In the genomic region with DNA sequence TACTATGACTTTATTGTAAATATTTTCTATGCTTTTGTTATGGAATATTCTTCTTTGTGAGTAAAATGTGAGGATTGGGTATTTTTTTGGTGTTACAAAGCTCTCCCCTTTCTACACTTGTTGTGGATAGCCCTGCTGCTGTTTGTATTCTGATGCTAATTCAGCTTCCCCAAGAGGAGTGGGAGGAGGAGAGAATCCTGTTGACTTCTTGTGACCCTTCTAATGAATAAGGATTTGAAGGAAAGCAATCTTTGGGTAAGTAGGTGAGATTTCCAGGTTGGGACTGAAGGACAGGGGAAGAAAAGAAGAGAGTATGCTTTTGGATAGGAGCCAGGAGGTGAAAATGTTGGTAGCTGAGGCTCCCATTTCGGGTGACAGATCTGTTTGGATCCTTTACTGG, we compare ENCODE assay signal across 30 mouse cellular contexts. TPM values are rescaled to one million over a fixed set of nuclear protein-coding genes. Genes with fewer than 3 reads are reported as not detected.
"Had no signal": no experiment of that assay in that cellular context is flagged by ENCODE, and none has a peak within 500 bp of the region (broad histone marks: within the 10 kb centered on the region; RNA-seq: fewer than 3 reads in every experiment).

No protein-coding gene starts in this region.

- H3K9ac ChIP-seq: embryonic facial prominence, embryonic 12.5 days; embryonic facial prominence, embryonic 13.5 days; embryonic facial prominence, embryonic 15.5 days; forebrain, embryonic 12.5 days; forebrain, embryonic 13.5 days; forebrain, embryonic 15.5 days; forebrain, postnatal 0 days had no signal

- ATAC-seq: forebrain, embryonic 13.5 days; forebrain, embryonic 14.5 days; forebrain, embryonic 15.5 days; forebrain, embryonic 16.5 days; forebrain, postnatal 0 days had no signal

- H3K4me1 ChIP-seq: embryonic facial prominence, embryonic 10.5 days; embryonic facial prominence, embryonic 12.5 days; embryonic facial prominence, embryonic 13.5 days; embryonic facial prominence, embryonic 15.5 days; forebrain, embryonic 10.5 days; forebrain, embryonic 12.5 days; forebrain, embryonic 13.5 days; forebrain, embryonic 15.5 days; heart, embryonic 10.5 days had no signal

- H3K27me3 ChIP-seq: embryonic facial prominence, embryonic 12.5 days; embryonic facial prominence, embryonic 13.5 days; embryonic facial prominence, embryonic 15.5 days; forebrain, embryonic 12.5 days; forebrain, embryonic 13.5 days; forebrain, embryonic 15.5 days had no signal

- H3K36me3 ChIP-seq: embryonic facial prominence, embryonic 10.5 days; embryonic facial prominence, embryonic 12.5 days; embryonic facial prominence, embryonic 13.5 days; embryonic facial prominence, embryonic 15.5 days; forebrain, embryonic 10.5 days; forebrain, embryonic 12.5 days; forebrain, embryonic 15.5 days; heart, embryonic 10.5 days had no signal

- H3K4me2 ChIP-seq: embryonic facial prominence, embryonic 12.5 days; embryonic facial prominence, embryonic 13.5 days; embryonic facial prominence, embryonic 15.5 days; forebrain, embryonic 12.5 days; forebrain, embryonic 13.5 days; forebrain, embryonic 15.5 days had no signal

- H3K27ac ChIP-seq: embryonic facial prominence, embryonic 10.5 days; embryonic facial prominence, embryonic 12.5 days; embryonic facial prominence, embryonic 13.5 days; embryonic facial prominence, embryonic 15.5 days; forebrain, embryonic 10.5 days; forebrain, embryonic 12.5 days; forebrain, embryonic 13.5 days; forebrain, embryonic 15.5 days; gastrocnemius, adult 2 months; heart, adult 2 months; heart, embryonic 10.5 days had no signal

- H3K4me3 ChIP-seq: embryonic facial prominence, embryonic 10.5 days; embryonic facial prominence, embryonic 12.5 days; embryonic facial prominence, embryonic 13.5 days; embryonic facial prominence, embryonic 15.5 days; erythroblast, embryonic 14.5 days; forebrain, embryonic 10.5 days; forebrain, embryonic 12.5 days; forebrain, embryonic 13.5 days; forebrain, embryonic 15.5 days; gastrocnemius, adult 2 months; heart, adult 2 months; heart, embryonic 10.5 days had no signal

- DNase-seq: cerebellum, adult 9-11 months; cerebellum, postnatal 10 days; cerebellum, postnatal 14 days; cerebellum, postnatal 25 days; cerebellum, postnatal 36 days; embryo, embryonic 11 days; forebrain, postnatal 0 days; gastrocnemius, adult 2 months; gastrocnemius, postnatal 10 days; gastrocnemius, postnatal 14 days; gastrocnemius, postnatal 25 days; gastrocnemius, postnatal 36 days; heart, adult 11 months; heart, adult 18-20 months; heart, adult 2 months had no signal

- H3K9me3 ChIP-seq: embryonic facial prominence, embryonic 10.5 days; embryonic facial prominence, embryonic 12.5 days; embryonic facial prominence, embryonic 13.5 days; embryonic facial prominence, embryonic 15.5 days; forebrain, embryonic 10.5 days; forebrain, embryonic 12.5 days; forebrain, embryonic 13.5 days; forebrain, embryonic 15.5 days; heart, embryonic 10.5 days had no signal

RNA-seq across cellular contexts. Expression of a gene that starts 3.5 kb away (rescaled TPM):
- polyA plus RNA-seq: cortical plate, adult 2 months; embryonic facial prominence, embryonic 10.5 days; embryonic facial prominence, embryonic 11.5 days; embryonic facial prominence, embryonic 12.5 days; embryonic facial prominence, embryonic 13.5 days; embryonic facial prominence, embryonic 15.5 days; erythroblast, embryonic 14.5 days; forebrain, embryonic 10.5 days; forebrain, embryonic 12.5 days; forebrain, embryonic 13.5 days; forebrain, embryonic 14.5 days; forebrain, embryonic 15.5 days; forebrain, embryonic 16.5 days; forebrain, postnatal 0 days; frontal cortex, adult 2 months; heart, embryonic 10.5 days had no signal
